Mouse (Mus musculus) cerebellum, adult 2 months (tissue): ENCODE data around the gene Megf11. TPM values are rescaled to one million over a fixed set of nuclear protein-coding genes. Genes with fewer than 3 reads are reported as not detected.
A peak's percentile ranks its signal among the peaks of the same experiment; 100 is the strongest.
"Not testable (repeated sequence)": the region's sequence is repeated elsewhere in the genome, so short reads cannot be mapped to it uniquely, and the experiment has no call there.

Experiments
- DNase-seq, 2 experiments: peaks; one replicate each; pipeline ENCODE4 v3.0.0; 2021
- H3K27ac ChIP-seq: fragments of 200-500 bp; 2 replicates; pipeline ENCODE4 v1.5.1; 2012; ENCODE audit warnings: low read length, control low read depth, inconsistent platforms; ENCODE audit not compliant: insufficient read depth
- H3K27me3 ChIP-seq: fragments of 200-500 bp; 2 replicates; pipeline ENCODE4 v1.6.1; 2012; ENCODE audit warnings: inconsistent platforms, mild to moderate bottlenecking, low read length, moderate library complexity; ENCODE audit not compliant: control insufficient read depth, insufficient read depth
- H3K4me1 ChIP-seq: fragments of 200-500 bp; 2 replicates; pipeline ENCODE4 v1.6.1; 2011; ENCODE audit warnings: low read length; ENCODE audit not compliant: control insufficient read depth, insufficient read depth
- H3K4me3 ChIP-seq: fragments of 200-500 bp; replicated peaks from 2 replicates; pipeline ENCODE3; 2011; ENCODE audit warnings: mild to moderate bottlenecking, low read depth, low read length, control low read depth; ENCODE audit not compliant: insufficient read depth
- CTCF ChIP-seq: fragments of 200-500 bp; IDR thresholded peaks from 2 replicates; pipeline ENCODE4 v1.5.1; 2011; ENCODE audit warnings: low read depth, mild to moderate bottlenecking, control low read depth, low read length, moderate library complexity, borderline replicate concordance; ENCODE audit not compliant: insufficient read depth
- POLR2A ChIP-seq: fragments of 200-500 bp; IDR thresholded peaks from 2 replicates; pipeline ENCODE4 v1.6.1; 2011; ENCODE audit warnings: low read length, control low read depth, borderline replicate concordance; ENCODE audit not compliant: insufficient read depth
- WGBS: fragments of 180-500 bp; shearing (Covaris S2); methylation state at CpG from one replicate; pipeline ENCODE4 v1.1.7; 2018; 5-methylcytosine and 5-hydroxymethylcytosine counted together
- polyA plus RNA-seq: library from polyadenylated mRNA; depleted of rRNA; stranded (reverse); fragments of >200 nt; gene quantifications from 2 replicates; pipeline ENCODE4 v1.2.3, GENCODE M21; 2012

Gene Megf11
- polyA plus RNA-seq, 1 experiment: 66.9 TPM

DNA sequence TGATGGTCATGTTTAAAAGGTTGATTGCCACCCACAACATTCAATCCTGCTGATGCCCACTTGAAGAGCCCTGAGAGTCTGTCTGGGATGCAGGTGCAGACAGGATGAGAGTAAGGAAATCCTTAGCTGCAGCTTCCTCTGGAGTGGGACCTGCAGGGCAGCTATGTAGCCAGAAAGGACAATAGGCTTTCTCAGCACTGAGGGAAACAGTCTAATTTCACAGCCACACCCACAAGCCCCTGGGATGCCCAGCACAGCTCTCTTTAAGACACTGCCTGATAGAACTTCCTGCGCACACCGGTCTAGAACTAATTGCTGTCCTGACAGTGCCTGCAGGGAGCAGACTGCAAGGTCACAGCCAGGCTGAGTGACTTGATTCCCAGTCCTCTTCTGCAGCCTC lies 282.6 kb downstream of the Megf11 start:
- TF ChIP-seq CTCF (no peak), POLR2A (no peak)
- no peak overlapping the region for H3K27ac ChIP-seq
- WGBS: 51% methylated on average over 2 of the region's 2 CpGs

DNA sequence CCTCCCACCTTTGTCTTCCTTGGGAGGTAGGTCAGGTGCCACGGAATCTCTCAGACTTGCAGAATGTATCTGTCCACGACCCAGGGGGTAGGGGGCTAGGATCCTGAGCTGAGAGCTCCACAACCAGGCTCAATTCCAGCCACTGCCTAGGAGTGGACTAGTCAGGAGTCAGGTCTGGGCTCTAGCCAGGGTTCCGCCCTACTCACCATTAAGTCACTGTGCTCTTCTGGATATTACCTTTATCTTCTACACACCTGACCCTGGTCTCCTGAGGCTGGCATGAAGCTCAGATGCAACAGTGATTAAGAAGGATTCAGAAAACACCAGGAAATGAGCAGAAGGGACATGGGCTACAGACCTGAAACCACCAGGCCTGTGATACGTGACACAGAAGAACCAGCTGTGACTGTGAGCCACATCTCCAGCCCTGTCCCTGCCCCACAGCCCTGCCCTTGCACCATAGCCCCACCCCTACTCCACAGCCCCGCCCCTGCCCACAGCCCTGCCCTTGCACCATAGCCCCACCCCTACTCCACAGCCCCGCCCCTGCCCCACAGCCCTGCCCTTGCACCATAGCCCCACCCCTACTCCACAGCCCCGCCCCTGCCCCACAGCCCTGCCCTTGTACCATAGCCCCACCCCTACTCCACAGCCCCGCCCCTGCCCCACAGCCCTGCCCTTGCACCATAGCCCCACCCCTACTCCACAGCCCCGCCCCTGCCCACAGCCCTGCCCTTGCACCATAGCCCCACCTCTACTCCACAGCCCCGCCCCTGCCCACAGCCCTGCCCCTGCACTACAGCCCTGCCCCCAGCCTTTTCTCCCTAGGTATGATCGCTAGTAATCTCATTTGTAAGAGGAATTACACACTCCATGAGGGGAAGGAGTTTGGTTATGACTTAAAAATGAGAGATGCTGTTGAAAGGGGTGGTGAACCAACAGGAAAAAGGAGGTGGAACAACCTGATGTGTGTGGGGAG lies 286.2 kb downstream of the Megf11 start:
- not testable (repeated sequence) for H3K27me3 ChIP-seq, DNase-seq, H3K4me3 ChIP-seq, H3K4me1 ChIP-seq, H3K27ac ChIP-seq
- WGBS: 56% methylated on average over 8 of the region's 11 CpGs

More for the DNA sequence above, 282.6 kb downstream of the Megf11 start:
- no peaks in the 10 kb centered on the region for H3K27me3 ChIP-seq
- H3K4me3 ChIP-seq: no peak overlapping the region
- no peaks in the 10 kb centered on the region for H3K4me1 ChIP-seq
- DNase-seq: no peak

DNA sequence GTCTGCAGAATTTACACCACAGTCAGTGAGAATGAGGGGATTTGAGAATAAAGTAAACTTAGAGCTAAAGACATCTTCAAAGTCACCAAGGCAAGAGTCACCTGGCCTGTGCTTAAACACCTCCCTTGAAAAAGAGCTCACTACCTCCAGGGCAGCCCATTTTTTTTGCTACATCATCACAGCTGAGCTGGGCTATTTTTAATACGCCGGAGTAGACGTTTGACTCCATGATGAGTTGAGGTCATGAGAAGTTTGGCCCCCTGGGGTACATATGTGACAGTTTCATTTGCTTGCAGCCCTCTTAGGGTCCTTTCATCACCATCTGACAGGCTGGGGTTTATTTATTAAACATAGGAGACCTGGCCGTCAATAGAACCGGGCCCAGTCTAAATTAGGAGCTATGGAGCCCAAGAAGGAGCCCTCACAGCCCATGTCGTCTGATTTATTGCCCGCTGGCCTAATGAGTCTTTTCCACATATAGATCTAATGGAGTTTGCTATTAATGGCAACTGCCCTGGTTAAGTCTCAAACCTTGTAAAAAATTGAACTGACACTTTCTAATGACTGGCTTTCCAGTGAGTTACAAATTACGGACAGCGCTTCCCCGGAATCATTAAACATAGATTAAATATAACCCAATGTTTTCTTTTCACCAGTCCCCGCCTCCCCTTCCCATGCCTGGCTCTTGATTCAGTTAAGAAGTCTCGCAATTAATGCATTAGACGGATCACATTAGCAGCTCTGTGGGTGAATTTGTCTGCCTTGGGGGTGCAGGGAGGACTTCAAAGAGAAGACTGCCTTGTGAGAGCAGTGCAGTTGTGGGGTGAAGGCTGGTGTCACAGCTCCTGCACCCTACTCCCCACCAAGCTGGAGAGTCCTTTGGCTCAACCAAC lies 301.9 kb downstream of the Megf11 start:
- no peaks in the 10 kb centered on the region for H3K27me3 ChIP-seq
- TF ChIP-seq POLR2A: no peak
- no peak for TF ChIP-seq CTCF
- no peaks in the 10 kb centered on the region; the same call in 1 of the 2 replicates for H3K4me1 ChIP-seq
- no peak overlapping the region for H3K4me3 ChIP-seq
- H3K27ac ChIP-seq: no peak overlapping the region
- 76% methylated on average over 13 of the region's 13 CpGs for WGBS
- DNase-seq: no peak

GRCm38 (mm10) chr9:64688015-64688394 lies 302.6 kb downstream of the Megf11 start:
- TF ChIP-seq CTCF (no peak), POLR2A (no peak)
- Histone ChIP-seq H3K27ac (no peak overlapping the region), H3K27me3 (no peaks in the 10 kb centered on the region), H3K4me3 (no peak overlapping the region), H3K4me1 (no peaks in the 10 kb centered on the region; the same call in 1 of the 2 replicates)
- 71% methylated on average over 1 of the region's 1 CpGs for WGBS
- DNase-seq: no peak

- 81% methylated on average over 2 of the region's 2 CpGs for WGBS
- H3K4me1 ChIP-seq: no peaks in the 10 kb centered on the region; the same call in 1 of the 2 replicates
- H3K27me3 ChIP-seq: no peaks in the 10 kb centered on the region
- no peak for DNase-seq
- no peak for TF ChIP-seq POLR2A
- TF ChIP-seq CTCF: no peak
- no peak overlapping the region for H3K27ac ChIP-seq
- H3K4me3 ChIP-seq: no peak overlapping the region
These were observed 305.3 kb downstream of the Megf11 start for GRCm38 (mm10) chr9:64690771-64691170.

GRCm38 (mm10) chr9:64691176-64691575 lies 305.8 kb downstream of the Megf11 start:
- peak; percentile 67 to 74 for DNase-seq
- Histone ChIP-seq H3K4me3 (no peak overlapping the region), H3K27me3 (no peaks in the 10 kb centered on the region), H3K27ac (no peak overlapping the region), H3K4me1 (no peaks in the 10 kb centered on the region; the same call in 1 of the 2 replicates)
- TF ChIP-seq CTCF (peak; percentile 92), POLR2A (no peak)
- 5% methylated on average over 7 of the region's 7 CpGs for whole genome bisulfite sequencing

DNA sequence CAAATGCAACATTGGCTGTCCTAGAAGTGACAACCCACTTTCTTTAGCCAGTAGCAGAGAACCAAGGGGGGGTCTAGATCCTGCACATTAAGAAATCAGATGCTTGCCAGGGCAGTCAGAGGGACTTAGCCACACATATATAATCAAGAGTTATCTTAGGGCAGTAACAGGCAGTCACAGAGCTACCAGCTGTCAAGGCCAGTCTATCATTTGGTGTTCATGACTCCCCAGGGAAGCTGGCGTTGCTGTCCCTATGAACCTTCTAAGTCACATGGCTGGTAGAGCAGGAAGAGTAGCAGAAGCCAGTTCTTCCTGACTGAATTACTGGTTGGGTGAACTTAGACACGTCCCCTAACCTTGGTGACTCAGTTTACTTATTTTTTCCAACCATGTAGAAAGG lies 307.7 kb downstream of the Megf11 start:
- no peak for TF ChIP-seq CTCF
- TF ChIP-seq POLR2A: no peak
- H3K4me3 ChIP-seq: no peak overlapping the region
- no peaks in the 10 kb centered on the region; the same call in 1 of the 2 replicates for H3K4me1 ChIP-seq
- no peak overlapping the region for H3K27ac ChIP-seq
- H3K27me3 ChIP-seq: no peaks in the 10 kb centered on the region
- DNase-seq: no peak
- WGBS: 48% methylated on average over 2 of the region's 2 CpGs
